Mouse (Mus musculus): Measurements from ENCODE around the gene Ankrd63. TPM values are rescaled to one million over a fixed set of nuclear protein-coding genes. Genes with fewer than 3 reads are reported as not detected.

Ankrd63 gene
- polyA plus RNA-seq, 1 experiment from 2014 or later = not detected

- Histone ChIP-seq H3K36me3 (no peaks in the 10 kb centered on the region), H3K4me2 (no peak overlapping the region), H3K27ac (no peak overlapping the region), H3K9ac (replicated peaks) (no peak overlapping the region), H3K4me1 (replicated peaks) (peaks cover 6% of the 10 kb centered on the region; the same call in 1 of the 2 replicates), H3K27me3 (peaks cover 23% of the 10 kb centered on the region; the same call in 1 of the 2 replicates), H3K9me3 (no peaks in the 10 kb centered on the region), H3K4me3 (replicated peaks) (no peak overlapping the region)
- WGBS = 82% methylated on average over 8 of the region's 8 CpGs
- no peak for ATAC-seq (ENCODE audit: insufficient number of reproducible peaks, insufficient read depth, low FRiP score, low TSS enrichment, low read depth)
Observed at GRCm38 (mm10) chr2:118686693-118687092, 17.1 kb downstream of the Ankrd63 start.

DNA sequence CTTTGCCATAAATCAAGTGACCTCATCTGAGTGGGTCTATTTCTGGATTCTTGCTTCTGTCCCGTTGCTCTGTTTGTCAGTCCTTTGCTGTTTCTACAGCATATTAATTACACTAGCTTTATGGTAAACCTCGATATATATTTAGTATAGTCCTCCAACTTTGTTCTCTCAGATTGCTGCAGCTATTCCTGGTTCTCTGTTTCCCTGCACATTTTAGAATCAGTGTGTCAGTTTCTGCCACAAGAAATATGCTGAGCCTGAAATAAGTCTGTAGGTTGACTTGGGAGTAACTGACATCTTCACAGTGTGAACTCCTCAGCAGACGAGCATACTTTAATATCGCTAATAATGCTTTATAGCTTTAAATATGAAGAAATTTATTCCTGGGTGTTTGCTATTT lies 18.7 kb downstream of the Ankrd63 start:
- H3K27me3 ChIP-seq = peaks cover 37% of the 10 kb centered on the region
- no peak for ATAC-seq (ENCODE audit: insufficient number of reproducible peaks, insufficient read depth, low FRiP score, low TSS enrichment, low read depth)
- no peaks in the 10 kb centered on the region for H3K9me3 ChIP-seq
- WGBS = 85% methylated on average over 4 of the region's 4 CpGs
- peaks cover 6% of the 10 kb centered on the region; the same call in 1 of the 2 replicates for H3K4me1 ChIP-seq (replicated peaks)
- no peak overlapping the region for H3K27ac ChIP-seq
- no peak overlapping the region for H3K4me3 ChIP-seq (replicated peaks)
- H3K4me2 ChIP-seq = no peak overlapping the region
- H3K36me3 ChIP-seq = no peaks in the 10 kb centered on the region
- H3K9ac ChIP-seq (replicated peaks) = no peak overlapping the region

- WGBS = 44% methylated on average over 8 of the region's 8 CpGs
Observed at GRCm38 (mm10) chr2:118682544-118683260, 21.1 kb downstream of the Ankrd63 start.

DNA sequence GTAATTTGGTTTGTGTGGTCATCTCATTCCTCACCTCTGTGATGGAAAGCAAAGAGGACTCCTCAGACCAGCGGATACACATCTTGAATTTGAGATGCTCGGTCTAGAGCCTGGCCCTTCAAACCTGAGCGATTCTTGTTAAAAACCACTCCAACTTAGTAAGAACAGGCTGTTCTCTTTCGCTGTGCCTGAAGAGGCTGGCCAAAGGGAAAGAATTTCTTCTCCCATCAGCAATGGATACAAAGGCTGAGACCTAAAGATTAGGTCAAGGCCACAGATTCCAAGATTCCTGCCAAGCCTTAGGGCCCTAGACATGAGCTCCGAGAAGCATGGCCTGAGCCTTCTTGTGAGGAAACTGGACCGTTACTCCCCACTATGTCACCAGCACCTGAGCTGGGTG lies 22.8 kb downstream of the Ankrd63 start:
- Histone ChIP-seq H3K4me2 (no peak overlapping the region), H3K36me3 (no peaks in the 10 kb centered on the region), H3K9me3 (no peaks in the 10 kb centered on the region), H3K4me3 (replicated peaks) (no peak overlapping the region), H3K27ac (no peak overlapping the region), H3K4me1 (replicated peaks) (peaks cover 20% of the 10 kb centered on the region), H3K27me3 (peaks cover 61% of the 10 kb centered on the region), H3K9ac (replicated peaks) (no peak overlapping the region)
- 92% methylated on average over 6 of the region's 6 CpGs for WGBS
- no peak for ATAC-seq (ENCODE audit: insufficient number of reproducible peaks, insufficient read depth, low FRiP score, low TSS enrichment, low read depth)

More at GRCm38 (mm10) chr2:118682544-118683260, 21.1 kb downstream of the Ankrd63 start:
- ATAC-seq (ENCODE audit: insufficient number of reproducible peaks, insufficient read depth, low FRiP score, low TSS enrichment, low read depth) = no peak
- H3K4me3 ChIP-seq (replicated peaks) = no peak overlapping the region
- no peak overlapping the region for H3K4me2 ChIP-seq
- peaks cover 9% of the 10 kb centered on the region for H3K4me1 ChIP-seq (replicated peaks)
- no peaks in the 10 kb centered on the region for H3K36me3 ChIP-seq
- no peaks in the 10 kb centered on the region for H3K9me3 ChIP-seq
- peaks cover 49% of the 10 kb centered on the region for H3K27me3 ChIP-seq
- no peak overlapping the region for H3K27ac ChIP-seq
- no peak overlapping the region for H3K9ac ChIP-seq (replicated peaks)

GRCm38 (mm10) chr2:118679577-118679976 lies 24.2 kb downstream of the Ankrd63 start:
- Histone ChIP-seq H3K9me3 (no peaks in the 10 kb centered on the region), H3K4me2 (no peak overlapping the region), H3K4me3 (replicated peaks) (no peak overlapping the region), H3K36me3 (no peaks in the 10 kb centered on the region), H3K27me3 (peaks cover 73% of the 10 kb centered on the region), H3K27ac (no peak overlapping the region), H3K9ac (replicated peaks) (no peak overlapping the region), H3K4me1 (replicated peaks) (peaks cover 20% of the 10 kb centered on the region)
- 87% methylated on average over 3 of the region's 3 CpGs for WGBS
- ATAC-seq (ENCODE audit: insufficient number of reproducible peaks, insufficient read depth, low FRiP score, low TSS enrichment, low read depth) = no peak

- ATAC-seq (ENCODE audit: insufficient number of reproducible peaks, insufficient read depth, low FRiP score, low TSS enrichment, low read depth) = no peak
- Histone ChIP-seq H3K4me1 (replicated peaks) (peaks cover 20% of the 10 kb centered on the region), H3K27me3 (peaks cover 90% of the 10 kb centered on the region), H3K36me3 (no peaks in the 10 kb centered on the region), H3K27ac (no peak overlapping the region), H3K4me2 (peak overlapping the region; percentile 94), H3K9ac (replicated peaks) (peak overlapping the region; percentile 48), H3K9me3 (no peaks in the 10 kb centered on the region), H3K4me3 (replicated peaks) (peak overlapping the region; percentile 55)
- WGBS = 6% methylated on average over 4 of the region's 4 CpGs
Observed at GRCm38 (mm10) chr2:118677817-118678216, 25.9 kb downstream of the Ankrd63 start.

- no peaks in the 10 kb centered on the region for H3K36me3 ChIP-seq
- peak overlapping the region; percentile 55 for H3K4me3 ChIP-seq (replicated peaks)
- ATAC-seq (ENCODE audit: insufficient number of reproducible peaks, insufficient read depth, low FRiP score, low TSS enrichment, low read depth) = 0 out of 2 replicates have a peak, but pooled peaks have one; percentile 34
- no peak overlapping the region for H3K27ac ChIP-seq
- H3K4me1 ChIP-seq (replicated peaks) = peaks cover 16% of the 10 kb centered on the region
- no peaks in the 10 kb centered on the region for H3K9me3 ChIP-seq
- WGBS = under 1% methylated on average over 87 of the region's 89 CpGs
- peak overlapping the region; percentile 94 for H3K4me2 ChIP-seq
- peak overlapping the region; percentile 48 for H3K9ac ChIP-seq (replicated peaks)
- H3K27me3 ChIP-seq = peaks cover 93% of the 10 kb centered on the region
Observed at GRCm38 (mm10) chr2:118676839-118677741, 26.7 kb downstream of the Ankrd63 start.

GRCm38 (mm10) chr2:118674500-118674899 lies 29.3 kb downstream of the Ankrd63 start:
- Histone ChIP-seq H3K9me3 (no peaks in the 10 kb centered on the region), H3K4me2 (no peak overlapping the region), H3K9ac (replicated peaks) (no peak overlapping the region), H3K4me3 (replicated peaks) (no peak overlapping the region), H3K27ac (no peak overlapping the region), H3K27me3 (peaks cover 78% of the 10 kb centered on the region), H3K4me1 (replicated peaks) (peaks cover 19% of the 10 kb centered on the region), H3K36me3 (no peaks in the 10 kb centered on the region)
- WGBS = 6% methylated on average over 7 of the region's 7 CpGs
- no peak for ATAC-seq (ENCODE audit: insufficient number of reproducible peaks, insufficient read depth, low FRiP score, low TSS enrichment, low read depth)

DNA sequence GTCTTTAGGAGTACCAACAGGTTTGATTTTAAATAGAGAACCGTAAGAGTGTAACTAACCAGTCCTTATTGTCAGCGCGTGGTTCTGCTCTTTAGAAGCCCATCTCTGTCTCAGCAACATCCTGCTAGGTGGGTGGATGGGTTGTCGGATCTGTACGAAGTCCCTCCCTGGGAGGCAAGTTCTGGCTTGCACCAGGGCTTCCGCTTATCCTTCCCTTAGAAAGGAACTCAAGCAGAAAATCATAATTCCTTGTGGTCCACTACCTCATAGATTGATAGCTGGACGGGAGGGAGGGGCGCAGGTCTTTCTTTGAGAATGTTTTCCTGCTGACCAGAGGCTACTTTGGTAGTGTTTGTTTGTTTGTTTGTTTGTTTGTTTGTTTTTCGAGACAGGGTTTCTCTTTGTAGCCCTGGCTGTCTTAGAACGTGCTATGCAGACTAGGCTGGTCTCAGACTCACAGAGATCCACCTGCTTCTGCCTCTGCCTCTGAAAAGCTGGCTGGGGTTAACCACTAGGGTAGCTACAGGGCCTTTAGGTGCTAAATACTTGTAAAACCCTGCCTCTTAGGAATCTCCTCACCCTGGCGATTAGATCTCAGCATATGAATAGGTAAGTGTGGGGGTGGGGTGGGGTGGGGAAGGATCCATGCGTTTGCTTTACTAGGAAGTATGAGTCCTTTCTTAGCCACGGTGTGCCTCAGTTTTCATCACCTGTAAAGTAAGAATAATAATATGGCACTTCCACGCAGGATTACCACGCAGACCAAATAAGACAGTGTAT lies 29.9 kb downstream of the Ankrd63 start:
- no peak for ATAC-seq (ENCODE audit: insufficient number of reproducible peaks, insufficient read depth, low FRiP score, low TSS enrichment, low read depth)
- Histone ChIP-seq H3K9ac (replicated peaks) (no peak overlapping the region), H3K4me2 (no peak overlapping the region), H3K27ac (no peak overlapping the region), H3K4me3 (replicated peaks) (no peak overlapping the region), H3K4me1 (replicated peaks) (peaks cover 25% of the 10 kb centered on the region), H3K36me3 (no peaks in the 10 kb centered on the region), H3K27me3 (peaks cover 72% of the 10 kb centered on the region), H3K9me3 (no peaks in the 10 kb centered on the region)
- WGBS = 23% methylated on average over 15 of the region's 15 CpGs

DNA sequence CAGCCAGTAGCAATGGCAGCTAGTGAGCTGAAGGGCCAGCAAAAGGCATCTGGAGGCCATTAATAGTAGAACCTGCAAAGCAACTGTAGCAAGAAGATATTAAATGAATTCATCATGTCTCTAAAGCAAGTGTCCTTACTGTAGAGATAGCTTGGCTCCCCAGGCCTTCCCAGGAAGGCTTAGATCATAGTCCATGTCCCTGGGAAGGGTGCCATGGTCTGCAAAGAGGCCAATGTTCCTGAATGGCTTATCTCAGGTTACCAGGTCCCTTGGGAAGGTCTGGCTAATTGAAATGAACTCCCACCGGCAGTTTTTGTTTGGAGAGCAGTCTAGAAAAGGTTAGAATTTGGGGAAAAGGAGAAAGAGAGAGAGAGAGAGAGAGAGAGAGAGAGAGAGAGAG lies 32.0 kb downstream of the Ankrd63 start:
- H3K9ac ChIP-seq (replicated peaks) = no peak overlapping the region
- no peak for ATAC-seq (ENCODE audit: insufficient number of reproducible peaks, insufficient read depth, low FRiP score, low TSS enrichment, low read depth)
- H3K27me3 ChIP-seq = peaks cover 51% of the 10 kb centered on the region
- 80% methylated on average over 1 of the region's 1 CpGs for WGBS
- H3K36me3 ChIP-seq = no peaks in the 10 kb centered on the region
- no peaks in the 10 kb centered on the region for H3K9me3 ChIP-seq
- peaks cover 13% of the 10 kb centered on the region for H3K4me1 ChIP-seq (replicated peaks)
- H3K4me3 ChIP-seq (replicated peaks) = no peak overlapping the region
- H3K27ac ChIP-seq = no peak overlapping the region
- H3K4me2 ChIP-seq = no peak overlapping the region

DNA sequence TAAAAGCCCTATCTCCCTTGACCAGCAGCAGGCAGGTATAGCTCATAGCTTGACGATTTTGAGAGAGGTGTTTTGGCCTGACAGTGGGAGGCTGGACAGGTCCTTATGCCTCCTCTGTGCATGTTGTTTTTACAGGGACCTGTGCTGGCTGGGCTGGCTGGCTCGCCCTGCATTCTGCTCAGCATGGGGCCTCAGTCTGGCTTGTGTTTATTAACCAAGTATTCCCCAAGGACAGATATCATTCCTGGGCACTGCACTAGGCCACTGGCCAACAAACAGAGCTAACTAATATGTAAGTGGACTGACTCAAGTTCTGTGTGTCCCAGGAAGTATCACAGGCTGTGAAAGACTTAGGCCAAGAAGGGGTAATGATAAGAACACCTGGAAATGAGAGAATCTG lies 34.0 kb downstream of the Ankrd63 start:
- ATAC-seq (ENCODE audit: insufficient number of reproducible peaks, insufficient read depth, low FRiP score, low TSS enrichment, low read depth) = no peak
- 0 out of 2 replicates have a peak overlapping the region, but pooled peaks have one; percentile 3 for H3K27ac ChIP-seq
- no peak overlapping the region for H3K4me2 ChIP-seq
- WGBS = 25% methylated on average over 2 of the region's 2 CpGs
- peaks cover 15% of the 10 kb centered on the region for H3K4me1 ChIP-seq (replicated peaks)
- no peaks in the 10 kb centered on the region for H3K36me3 ChIP-seq
- no peaks in the 10 kb centered on the region for H3K9me3 ChIP-seq
- no peak overlapping the region for H3K9ac ChIP-seq (replicated peaks)
- H3K27me3 ChIP-seq = peaks cover 42% of the 10 kb centered on the region
- no peak overlapping the region for H3K4me3 ChIP-seq (replicated peaks)

Data from limb, embryonic 12.5 days (tissue).